Mouse (Mus musculus) MEL (cell line): ENCODE data around the gene Thada. TPM values are rescaled to one million over a fixed set of nuclear protein-coding genes. Genes with fewer than 3 reads are reported as not detected.
A peak's percentile ranks its signal among the peaks of the same experiment; 100 is the strongest.

Experiments used
- DNase-seq: peaks from one replicate; pipeline ENCODE4 v3.0.0; 2011; ENCODE audit warnings: low read depth, low spot score
- H3K27ac ChIP-seq: 2 replicates; pipeline ENCODE4 v1.5.1; 2012; ENCODE audit warnings: low read depth, mild to moderate bottlenecking, control low read depth, low read length, moderate library complexity; ENCODE audit not compliant: control insufficient read depth
- H3K27me3 ChIP-seq, 2 experiments: fragments of 150-350 bp in 1 of 2; sonication (generic) in 1 of 2; 2 replicates each; pipeline ENCODE4 v1.6.1; 2012; ENCODE audit warnings: low read length in 2 of 2, mild to moderate bottlenecking in 2 of 2, improper control_type of control experiment in 1 of 2, moderate library complexity in 1 of 2; ENCODE audit not compliant: insufficient read depth in 2 of 2, control insufficient read depth in 1 of 2
- H3K36me3 ChIP-seq, 2 experiments: 2 replicates each; pipeline ENCODE4 v1.6.1; 2012 to 2014; ENCODE audit warnings: low read length in 2 of 2, improper control_type of control experiment in 1 of 2, inconsistent platforms in 1 of 2, mild to moderate bottlenecking in 1 of 2; ENCODE audit not compliant: insufficient read depth in 2 of 2, control insufficient read depth in 1 of 2
- H3K4me1 ChIP-seq, 2 experiments: fragments of 150-350 bp in 1 of 2; sonication (generic) in 1 of 2; 2 replicates each; pipeline ENCODE4 v1.6.1; 2012; ENCODE audit warnings: low read length in 2 of 2, improper control_type of control experiment in 1 of 2, mild to moderate bottlenecking in 1 of 2; ENCODE audit not compliant: insufficient read depth in 2 of 2, control insufficient read depth in 1 of 2
- H3K4me3 ChIP-seq, 2 experiments: fragments of 150-350 bp in 1 of 2; sonication (generic) in 1 of 2; 2 replicates each; pipeline ENCODE4 v1.5.1; 2012; ENCODE audit warnings: low read depth in 2 of 2, low read length in 2 of 2, mild to moderate bottlenecking in 2 of 2, moderate library complexity in 2 of 2, control low read depth in 1 of 2, improper control_type of control experiment in 1 of 2; ENCODE audit not compliant: control insufficient read depth in 1 of 2, insufficient read depth in 1 of 2
- H3K79me2 ChIP-seq: 2 replicates; pipeline ENCODE4 v1.6.1; 2012; ENCODE audit warnings: mild to moderate bottlenecking, low read length, moderate library complexity; ENCODE audit not compliant: control insufficient read depth, poor library complexity, insufficient read depth
- H3K9ac ChIP-seq: 2 replicates; pipeline ENCODE4 v1.6.1; 2012; ENCODE audit warnings: low read depth, mild to moderate bottlenecking, control low read depth, low read length, moderate library complexity; ENCODE audit not compliant: control insufficient read depth, poor library complexity, severe bottlenecking
- H3K9me3 ChIP-seq: fragments of 150-350 bp; sonication (generic); replicated peaks from 2 replicates; pipeline ENCODE4 v1.6.1; 2012; ENCODE audit warnings: mild to moderate bottlenecking, low read length, improper control_type of control experiment, moderate library complexity; ENCODE audit not compliant: insufficient read depth
- BHLHE40 ChIP-seq: IDR thresholded peaks from 2 replicates; pipeline ENCODE4 v1.6.1; 2012; ENCODE audit warnings: low read depth, mild to moderate bottlenecking, inconsistent platforms, low read length, improper control_type of control experiment, borderline replicate concordance
- CHD1 ChIP-seq: IDR thresholded peaks from 2 replicates; pipeline ENCODE4 v1.6.1; 2012; ENCODE audit warnings: low read depth, mild to moderate bottlenecking, inconsistent platforms, low read length, improper control_type of control experiment
- CHD2 ChIP-seq: IDR thresholded peaks from 2 replicates; pipeline ENCODE4 v1.6.1; 2011; ENCODE audit warnings: low read length, improper control_type of control experiment
- CTCF ChIP-seq, 3 experiments: IDR thresholded peaks in 2 of 3; conservative IDR thresholded peaks in 1 of 3; 2 replicates each; pipeline ENCODE4 v1.5.1; 2011 to 2012; ENCODE audit warnings: low read length in 3 of 3, low read depth in 2 of 3, mild to moderate bottlenecking in 2 of 3, improper control_type of control experiment in 1 of 3, inconsistent platforms in 1 of 3, mixed read lengths in 1 of 3, moderate library complexity in 1 of 3; ENCODE audit not compliant: control insufficient read depth in 1 of 3, insufficient read depth in 1 of 3, poor library complexity in 1 of 3, severe bottlenecking in 1 of 3
- E2F4 ChIP-seq: IDR thresholded peaks from 2 replicates; pipeline ENCODE4 v1.6.1; 2011; ENCODE audit warnings: low read depth, low read length, improper control_type of control experiment, borderline replicate concordance
- ELF1 ChIP-seq: IDR thresholded peaks from 2 replicates; pipeline ENCODE4 v1.6.1; 2014; ENCODE audit warnings: low read depth, mild to moderate bottlenecking, inconsistent platforms, low read length, improper control_type of control experiment, moderate library complexity
- ETS1 ChIP-seq: IDR thresholded peaks from 2 replicates; pipeline ENCODE4 v1.6.1; 2012; ENCODE audit warnings: low read depth, mild to moderate bottlenecking, inconsistent platforms, low read length, improper control_type of control experiment, moderate library complexity
- GATA1 ChIP-seq: IDR thresholded peaks from 2 replicates; pipeline ENCODE4 v1.6.1; 2011; ENCODE audit warnings: low read depth, low read length, improper control_type of control experiment
- HCFC1 ChIP-seq: IDR thresholded peaks from 2 replicates; pipeline ENCODE4 v1.6.1; 2012; ENCODE audit warnings: low read depth, mild to moderate bottlenecking, inconsistent platforms, low read length, improper control_type of control experiment, moderate library complexity
- KAT2A ChIP-seq: conservative IDR thresholded peaks from 2 replicates; pipeline ENCODE4 v1.6.1; 2012; ENCODE audit warnings: low read depth, low read length, improper control_type of control experiment, inconsistent platforms
- MAFK ChIP-seq: IDR thresholded peaks from 2 replicates; pipeline ENCODE4 v1.6.1; 2011; ENCODE audit warnings: low read depth, mild to moderate bottlenecking, low read length, improper control_type of control experiment, borderline replicate concordance
- MAX ChIP-seq: IDR thresholded peaks from 2 replicates; pipeline ENCODE4 v1.6.1; 2011; ENCODE audit warnings: low read length, improper control_type of control experiment
- MAZ ChIP-seq: IDR thresholded peaks from 2 replicates; pipeline ENCODE4 v1.6.1; 2012; ENCODE audit warnings: low read depth, mild to moderate bottlenecking, inconsistent platforms, low read length, improper control_type of control experiment
- MEF2A ChIP-seq: IDR thresholded peaks from 2 replicates; pipeline ENCODE4 v1.6.1; 2014; ENCODE audit warnings: low read depth, mild to moderate bottlenecking, inconsistent platforms, low read length, improper control_type of control experiment; ENCODE audit not compliant: poor library complexity, insufficient replicate concordance, severe bottlenecking; ENCODE audit errors: extremely low read depth
- MXI1 ChIP-seq: IDR thresholded peaks from 2 replicates; pipeline ENCODE4 v1.6.1; 2011; ENCODE audit warnings: mild to moderate bottlenecking, low read depth, low read length, improper control_type of control experiment
- MYB ChIP-seq: IDR thresholded peaks from 2 replicates; pipeline ENCODE4 v1.6.1; 2011; ENCODE audit warnings: mild to moderate bottlenecking, low read depth, low read length, improper control_type of control experiment
- MYC ChIP-seq: IDR thresholded peaks from 2 replicates; pipeline ENCODE4 v1.6.1; 2011; ENCODE audit warnings: low read depth, mild to moderate bottlenecking, low read length, improper control_type of control experiment, moderate library complexity
- NELFE ChIP-seq: IDR thresholded peaks from 2 replicates; pipeline ENCODE4 v1.6.1; 2011; ENCODE audit warnings: low read depth, low read length, improper control_type of control experiment
- NRF1 ChIP-seq: IDR thresholded peaks from 2 replicates; pipeline ENCODE4 v1.6.1; 2014; ENCODE audit warnings: low read depth, mild to moderate bottlenecking, inconsistent platforms, low read length, improper control_type of control experiment, moderate library complexity; ENCODE audit not compliant: poor library complexity, insufficient read depth, severe bottlenecking
- POLR2A ChIP-seq, 2 experiments: IDR thresholded peaks; 2 replicates each; pipeline ENCODE4 v1.6.1; 2011 to 2012; ENCODE audit warnings: low read length in 2 of 2, mild to moderate bottlenecking in 2 of 2, control low read depth in 1 of 2, improper control_type of control experiment in 1 of 2, low read depth in 1 of 2, moderate library complexity in 1 of 2; ENCODE audit not compliant: control insufficient read depth in 1 of 2, insufficient read depth in 1 of 2, poor library complexity in 1 of 2
- POLR2AphosphoS2 ChIP-seq: IDR thresholded peaks from 2 replicates; pipeline ENCODE4 v1.6.1; 2011; ENCODE audit warnings: low read length, improper control_type of control experiment
- POLR2AphosphoS5 ChIP-seq: IDR thresholded peaks from 2 replicates; pipeline ENCODE4 v1.6.1; 2012; ENCODE audit warnings: low read depth, borderline replicate concordance, mild to moderate bottlenecking, inconsistent platforms, low read length, moderate library complexity, mixed read lengths
- RAD21 ChIP-seq: IDR thresholded peaks from 2 replicates; pipeline ENCODE4 v1.6.1; 2011; ENCODE audit warnings: mild to moderate bottlenecking, low read depth, low read length, improper control_type of control experiment
- SIN3A ChIP-seq: IDR thresholded peaks from 2 replicates; pipeline ENCODE4 v1.6.1; 2012; ENCODE audit warnings: low read length, improper control_type of control experiment, inconsistent platforms
- SMC3 ChIP-seq: IDR thresholded peaks from 2 replicates; pipeline ENCODE4 v1.6.1; 2011; ENCODE audit warnings: low read depth, low read length, improper control_type of control experiment
- TAL1 ChIP-seq: IDR thresholded peaks from 2 replicates; pipeline ENCODE4 v1.6.1; 2012; ENCODE audit warnings: mild to moderate bottlenecking, inconsistent platforms, low read length, moderate library complexity, mixed read lengths
- TBP ChIP-seq: IDR thresholded peaks from 2 replicates; pipeline ENCODE4 v1.8.0; 2011; ENCODE audit warnings: low read depth, low read length, improper control_type of control experiment
- TCF12 ChIP-seq: IDR thresholded peaks from 2 replicates; pipeline ENCODE4 v1.6.1; 2014; ENCODE audit warnings: low read depth, mild to moderate bottlenecking, inconsistent platforms, low read length, improper control_type of control experiment, moderate library complexity
- UBTF ChIP-seq: IDR thresholded peaks from 2 replicates; pipeline ENCODE4 v1.6.1; 2012; ENCODE audit warnings: low read depth, mild to moderate bottlenecking, inconsistent platforms, low read length, improper control_type of control experiment, moderate library complexity, borderline replicate concordance; ENCODE audit not compliant: insufficient read depth
- USF1 ChIP-seq: IDR thresholded peaks from 2 replicates; pipeline ENCODE4 v1.6.1; 2014; ENCODE audit warnings: low read depth, mild to moderate bottlenecking, inconsistent platforms, low read length, improper control_type of control experiment, moderate library complexity
- USF2 ChIP-seq, 2 experiments: IDR thresholded peaks; 2 replicates each; pipeline ENCODE4 v1.6.1; 2011 to 2012; ENCODE audit warnings: improper control_type of control experiment in 2 of 2, low read length in 2 of 2, borderline replicate concordance in 1 of 2, inconsistent platforms in 1 of 2, low read depth in 1 of 2, mild to moderate bottlenecking in 1 of 2; ENCODE audit not compliant: insufficient read depth in 1 of 2
- ZC3H11A ChIP-seq: IDR thresholded peaks from 2 replicates; pipeline ENCODE4 v1.6.1; 2012; ENCODE audit warnings: low read depth, mild to moderate bottlenecking, inconsistent platforms, low read length, improper control_type of control experiment
- ZKSCAN1 ChIP-seq: IDR thresholded peaks from 2 replicates; pipeline ENCODE4 v1.6.1; 2012; ENCODE audit warnings: low read depth, mild to moderate bottlenecking, inconsistent platforms, low read length, improper control_type of control experiment, moderate library complexity
- ZMIZ1 ChIP-seq: IDR thresholded peaks from 2 replicates; pipeline ENCODE4 v1.6.1; 2012; ENCODE audit warnings: low read depth, mild to moderate bottlenecking, inconsistent platforms, low read length, improper control_type of control experiment, moderate library complexity
- polyA plus RNA-seq, 2 experiments: library from polyadenylated mRNA; stranded (reverse) in 1 of 2; unstranded in 1 of 2; fragments of >175 nt in 1 of 2; fragments of >200 nt in 1 of 2; gene quantifications; 2 replicates each; pipeline versions ENCODE4 v1.2.1 to v1.2.4; 2012; ENCODE audit warnings: low replicate concordance in 2 of 2, low read depth in 1 of 2; ENCODE audit not compliant: insufficient read length in 2 of 2, insufficient read depth in 1 of 2, missing spikeins in 1 of 2
- total RNA-seq: library from RNA; depleted of rRNA; stranded (reverse); fragments of 300-350 nt; gene quantifications from 2 replicates; pipeline ENCODE4 v1.2.3, GENCODE M21; 2012; rRNA removed

Thada gene
- 17.5 and 19.8 TPM in 2 replicates for total RNA-seq
- polyA plus RNA-seq, result 10 to 100 TPM in 1 of 2 experiments, not detected in 1; 20.6 TPM

DNA sequence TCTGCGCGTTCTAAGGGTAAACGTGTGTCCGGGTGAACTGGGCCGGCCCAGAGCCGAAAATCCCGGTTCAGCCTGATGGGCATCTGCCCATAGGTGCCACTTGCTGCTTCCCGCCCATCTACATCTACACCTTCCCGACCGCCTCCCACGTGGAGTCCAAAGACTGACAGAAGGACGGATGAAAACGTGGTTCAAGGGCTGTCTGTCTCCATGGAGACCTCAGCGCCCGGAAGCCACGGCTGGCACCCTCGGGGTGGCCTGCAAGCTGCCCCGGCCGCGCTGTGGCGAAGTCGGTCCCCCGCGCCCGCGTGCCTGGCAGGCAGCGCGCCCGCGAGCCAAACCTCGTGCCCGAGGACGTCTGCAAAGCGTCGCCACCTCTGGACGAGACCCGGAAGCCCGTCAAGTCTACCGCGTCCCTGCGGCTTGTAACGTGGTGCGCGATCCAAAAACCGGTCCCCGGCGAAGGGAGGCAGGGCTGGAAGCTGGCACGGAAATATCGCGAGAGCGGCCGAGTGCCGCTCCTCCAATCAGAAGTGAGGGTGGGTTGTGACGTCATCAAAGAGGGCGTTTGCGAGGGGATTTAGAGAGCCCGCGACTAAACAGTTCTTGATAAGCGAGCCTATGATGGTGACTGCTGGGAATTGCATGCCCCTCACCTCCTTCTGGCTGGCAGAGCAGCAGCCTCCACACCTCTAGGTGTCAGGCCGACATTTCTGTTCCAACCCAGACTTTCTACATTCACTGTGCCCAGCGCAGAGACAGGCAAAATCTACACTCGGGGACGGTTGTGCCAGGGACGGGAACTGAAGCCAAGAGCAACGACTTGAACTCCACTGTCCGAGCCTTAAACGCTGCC lies at the start of gene Thada:
TSS of gene Thada (minus strand) at position 453 of the 856 bp plus-strand sequence.
- H3K4me3 ChIP-seq, result peak within 1 kb of the TSS; percentile 84 to 92
- H3K4me1 ChIP-seq, result no peaks in the 10 kb centered on the region; a peak in 2 of 4 replicates
- peak within 1 kb of the TSS; percentile 89 for H3K9ac ChIP-seq
- H3K79me2 ChIP-seq, result peaks cover 15% of the 10 kb centered on the region
- H3K27ac ChIP-seq, result peak within 1 kb of the TSS; percentile 85
- no peaks in the 10 kb centered on the region for H3K9me3 ChIP-seq
- H3K36me3 ChIP-seq, result peaks cover 0 to 7% of the 10 kb centered on the region in 2 experiments; a peak in 2 of 4 replicates
- DNase-seq, result peak; percentile 98
- no peaks in the 10 kb centered on the region for H3K27me3 ChIP-seq
- TF ChIP-seq POLR2AphosphoS2, result peak; percentile 74
- peak; percentile 96 for TF ChIP-seq CHD2
- peak; percentile 99 for TF ChIP-seq MXI1
- TF ChIP-seq BHLHE40, result no peak
- TF ChIP-seq POLR2A (IDR thresholded peaks at IDR 0.05; ENCODE audit: control insufficient read depth in 1 of 2, insufficient read depth in 1 of 2, low read depth in 1 of 2, low read length in 2 of 2, poor library complexity in 1 of 2), result peak; percentile 87 to 96; a peak in 3 of 4 replicates
- no peak for TF ChIP-seq ZC3H11A
- TF ChIP-seq RAD21, result no peak
- TF ChIP-seq NRF1, result no peak
- TF ChIP-seq MAFK, result no peak
- peak in 2 of 3 experiments; percentile 22 to 29; a peak in 3 of 6 replicates for TF ChIP-seq CTCF (IDR thresholded peaks at IDR 0.05 in 2 of 3, conservative IDR thresholded peaks at IDR 0.05 in 1 of 3; ENCODE audit: control insufficient read depth in 1 of 3, insufficient read depth in 1 of 3, low read depth in 2 of 3, low read length in 3 of 3, poor library complexity in 1 of 3, severe bottlenecking in 1 of 3)
- no peak for TF ChIP-seq MEF2A
- TF ChIP-seq KAT2A, result no peak; the same call in 1 of the 2 replicates
- peak; percentile 92 for TF ChIP-seq MYC
- TF ChIP-seq ELF1, result peak; percentile 55
- no peak for TF ChIP-seq USF1
- no peak for TF ChIP-seq TAL1
- TF ChIP-seq ETS1, result no peak
- TF ChIP-seq MAX, result peak; percentile 91
- TF ChIP-seq SIN3A, result peak; percentile 94
- TF ChIP-seq ZKSCAN1, result no peak
- TF ChIP-seq NELFE, result peak; percentile 93
- peak; percentile 95 for TF ChIP-seq TBP
- TF ChIP-seq SMC3, result no peak
- no peak for TF ChIP-seq USF2 (IDR thresholded peaks at IDR 0.05; ENCODE audit: borderline replicate concordance in 1 of 2, insufficient read depth in 1 of 2, low read depth in 1 of 2, low read length in 2 of 2)
- TF ChIP-seq POLR2AphosphoS5, result no peak; the same call in 1 of the 2 replicates
- 0 out of 2 replicates have a peak, but pooled peaks have one; percentile 16 for TF ChIP-seq MAZ
- TF ChIP-seq CHD1, result no peak
- no peak for TF ChIP-seq GATA1
- TF ChIP-seq E2F4, result no peak
- peak; percentile 83 for TF ChIP-seq HCFC1
- no peak for TF ChIP-seq MYB
- peak; percentile 27; the same call in 1 of the 2 replicates for TF ChIP-seq TCF12
- TF ChIP-seq UBTF, result no peak
- TF ChIP-seq ZMIZ1, result peak; percentile 88; the same call in 1 of the 2 replicates
